Mouse (Mus musculus): ENCODE results near the gene Acsm5. TPM values are rescaled to one million over a fixed set of nuclear protein-coding genes. Genes with fewer than 3 reads are reported as not detected.

Gene Acsm5
- polyA plus RNA-seq, 1 experiment from 2014 or later = 0.64 TPM

DNA sequence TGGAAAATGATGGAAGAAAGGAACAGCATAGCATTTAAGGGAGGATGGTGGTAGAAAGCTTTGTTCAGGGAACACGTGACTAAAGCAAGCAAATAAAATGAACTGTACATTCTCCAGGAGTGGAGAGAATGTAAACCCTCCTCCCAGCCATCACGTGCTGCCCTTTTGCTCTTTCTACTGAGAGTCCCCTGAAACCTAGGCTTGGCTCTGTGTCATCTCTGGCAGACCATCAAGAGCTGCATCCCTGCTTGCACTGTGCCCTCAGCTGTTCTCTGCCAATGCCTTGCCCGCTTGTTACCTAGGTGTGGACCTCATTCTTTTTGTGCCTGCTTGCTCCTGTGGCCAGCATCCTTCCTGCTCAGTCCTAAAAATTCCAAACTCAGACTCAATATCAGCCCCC, 2.6 kb downstream of the Acsm5 start:
- 75% methylated on average over 3 of the region's 3 CpGs for WGBS
- H3K4me1 ChIP-seq = no peaks in the 10 kb centered on the region
- H3K9ac ChIP-seq = no peak overlapping the region
- ATAC-seq (replicated peaks; ENCODE audit: low FRiP score) = no peak
- no peak overlapping the region for H3K4me3 ChIP-seq (replicated peaks)
- H3K27me3 ChIP-seq = no peaks in the 10 kb centered on the region
- H3K4me2 ChIP-seq = no peak overlapping the region
- H3K9me3 ChIP-seq (replicated peaks) = no peaks in the 10 kb centered on the region
- no peaks in the 10 kb centered on the region for H3K36me3 ChIP-seq
- H3K27ac ChIP-seq = no peak overlapping the region

DNA sequence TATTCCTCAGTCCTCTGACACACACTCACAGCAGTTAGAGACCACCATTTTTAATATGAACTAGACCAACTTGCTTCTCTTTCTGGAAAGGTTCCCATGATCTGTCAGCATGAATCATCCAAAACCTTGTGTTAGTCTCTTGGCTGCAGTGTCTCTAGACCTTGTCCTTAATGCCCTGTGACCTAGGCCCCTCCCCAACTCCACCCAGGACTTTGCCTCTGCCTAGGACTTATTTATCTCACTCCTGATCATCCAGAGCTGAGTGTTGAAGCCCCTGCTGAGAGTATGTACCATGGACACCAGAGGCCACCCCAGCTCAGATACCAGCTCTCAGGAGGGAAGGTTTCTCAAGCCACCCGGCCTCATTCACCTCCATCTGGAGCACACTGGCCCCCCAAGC, 3.1 kb downstream of the Acsm5 start:
- no peak overlapping the region for H3K4me2 ChIP-seq
- H3K9ac ChIP-seq = no peak overlapping the region
- WGBS = 71% methylated on average over 1 of the region's 1 CpGs
- H3K36me3 ChIP-seq = no peaks in the 10 kb centered on the region
- H3K27me3 ChIP-seq = no peaks in the 10 kb centered on the region
- no peak overlapping the region for H3K27ac ChIP-seq
- no peak for ATAC-seq (replicated peaks; ENCODE audit: low FRiP score)
- H3K9me3 ChIP-seq (replicated peaks) = no peaks in the 10 kb centered on the region
- no peak overlapping the region for H3K4me3 ChIP-seq (replicated peaks)
- H3K4me1 ChIP-seq = no peaks in the 10 kb centered on the region

DNA sequence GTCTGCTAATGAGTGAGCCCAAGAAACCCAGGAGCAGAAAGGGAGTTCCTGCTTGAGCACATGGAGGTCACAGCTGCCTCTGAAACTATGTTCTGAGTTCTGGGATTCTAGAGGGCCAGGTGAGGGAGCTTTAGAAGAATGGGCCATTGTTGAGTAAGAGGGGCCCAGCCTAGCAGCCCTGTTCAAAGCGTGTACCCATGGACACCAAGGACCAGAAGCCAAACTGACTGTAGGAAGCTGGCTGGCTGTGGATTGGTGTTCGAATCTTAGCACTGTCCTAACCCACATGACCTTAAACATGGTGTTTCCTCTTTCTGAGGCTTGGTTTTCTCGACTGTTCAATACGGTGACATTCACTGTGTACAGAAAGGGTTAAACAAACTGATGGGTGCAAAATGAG, 4.1 kb downstream of the Acsm5 start, which contains the start of gene Pdilt:
TSS of gene Pdilt (minus strand) at position 101 of the 400 bp plus-strand sequence.
- Histone ChIP-seq H3K27ac (no peak within 1 kb of the TSS), H3K9me3 (replicated peaks) (no peaks in the 10 kb centered on the region), H3K4me3 (replicated peaks) (no peak within 1 kb of the TSS), H3K4me2 (no peak within 1 kb of the TSS), H3K9ac (no peak within 1 kb of the TSS), H3K27me3 (no peaks in the 10 kb centered on the region), H3K4me1 (no peaks in the 10 kb centered on the region), H3K36me3 (no peaks in the 10 kb centered on the region)
- no peak for ATAC-seq (replicated peaks; ENCODE audit: low FRiP score)
- 83% methylated on average over 4 of the region's 4 CpGs for WGBS

DNA sequence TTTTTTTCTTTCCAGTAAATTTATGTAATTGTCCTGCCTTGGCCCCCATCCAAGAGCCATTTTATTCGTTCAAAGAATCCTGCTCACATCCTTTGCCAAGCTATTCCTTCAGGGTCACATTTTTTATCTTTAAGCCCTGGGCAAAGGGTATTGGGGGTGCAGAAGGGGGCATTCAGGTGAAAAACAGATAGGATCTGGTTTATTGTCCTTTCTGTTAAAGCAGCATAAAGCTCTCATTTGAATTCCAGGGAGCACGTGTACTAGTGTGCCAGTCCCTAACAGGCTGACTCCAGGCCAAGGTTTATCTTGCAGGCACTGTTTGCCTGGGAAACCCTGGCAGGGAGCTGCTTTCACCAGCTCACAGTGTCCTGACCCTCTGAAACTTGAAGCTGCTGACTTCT, 6.6 kb downstream of the Acsm5 start:
- H3K4me2 ChIP-seq = no peak overlapping the region
- no peak overlapping the region for H3K9ac ChIP-seq
- H3K27me3 ChIP-seq = no peaks in the 10 kb centered on the region
- WGBS = 13% methylated on average over 2 of the region's 2 CpGs
- H3K27ac ChIP-seq = no peak overlapping the region
- no peaks in the 10 kb centered on the region for H3K36me3 ChIP-seq
- no peak for ATAC-seq (replicated peaks; ENCODE audit: low FRiP score)
- H3K4me1 ChIP-seq = no peaks in the 10 kb centered on the region
- H3K4me3 ChIP-seq (replicated peaks) = no peak overlapping the region
- no peaks in the 10 kb centered on the region for H3K9me3 ChIP-seq (replicated peaks)

DNA sequence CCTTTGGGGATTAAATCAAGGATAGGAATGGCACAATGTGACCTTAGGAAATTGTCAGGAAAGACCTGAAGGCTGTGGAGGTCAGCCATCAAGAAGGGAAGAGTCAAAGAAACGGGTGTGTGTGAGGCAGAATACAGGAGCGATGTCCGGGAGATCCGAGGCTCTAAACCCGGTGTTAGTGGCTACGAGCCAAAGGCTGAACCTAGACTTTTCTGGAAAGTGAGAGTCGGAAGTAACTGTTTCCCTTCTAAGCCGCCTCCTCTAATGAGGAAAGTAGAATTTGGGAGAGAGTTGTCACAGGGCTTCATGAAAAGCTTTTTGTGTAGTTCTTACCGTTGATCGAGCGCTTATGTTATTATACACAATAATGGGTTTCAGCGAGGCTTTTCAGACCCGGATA, 7.2 kb downstream of the Acsm5 start:
- no peaks in the 10 kb centered on the region for H3K36me3 ChIP-seq
- ATAC-seq (replicated peaks; ENCODE audit: low FRiP score) = no peak
- no peak overlapping the region for H3K9ac ChIP-seq
- H3K4me1 ChIP-seq = no peaks in the 10 kb centered on the region
- no peak overlapping the region for H3K4me2 ChIP-seq
- H3K27me3 ChIP-seq = no peaks in the 10 kb centered on the region
- no peaks in the 10 kb centered on the region for H3K9me3 ChIP-seq (replicated peaks)
- no peak overlapping the region for H3K4me3 ChIP-seq (replicated peaks)
- H3K27ac ChIP-seq = no peak overlapping the region
- WGBS = 68% methylated on average over 13 of the region's 13 CpGs

DNA sequence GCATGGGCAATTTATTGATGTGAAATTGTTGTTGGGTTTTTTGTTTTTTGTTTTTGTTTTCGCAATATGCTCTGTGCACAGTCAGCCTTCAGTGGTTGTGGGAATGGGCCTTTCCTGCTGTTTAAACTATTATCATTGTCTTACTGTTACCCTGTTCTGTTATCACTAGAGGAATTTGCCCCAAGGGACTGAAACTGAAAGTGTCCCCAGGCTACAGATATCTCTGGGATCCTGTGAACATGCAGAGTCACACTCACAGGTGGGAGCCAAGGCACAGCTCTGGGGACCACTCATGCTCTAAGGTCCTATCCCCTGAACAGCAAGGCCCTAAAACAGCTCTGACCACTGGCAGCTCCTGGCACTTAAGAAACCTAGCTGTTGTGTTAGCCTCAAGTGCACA, 7.9 kb downstream of the Acsm5 start:
- no peaks in the 10 kb centered on the region for H3K36me3 ChIP-seq
- H3K27me3 ChIP-seq = no peaks in the 10 kb centered on the region
- H3K4me3 ChIP-seq (replicated peaks) = no peak overlapping the region
- H3K4me1 ChIP-seq = no peaks in the 10 kb centered on the region
- WGBS = 93% methylated on average over 1 of the region's 1 CpGs
- no peak overlapping the region for H3K9ac ChIP-seq
- no peak overlapping the region; the same call in 1 of the 2 replicates for H3K27ac ChIP-seq
- H3K4me2 ChIP-seq = no peak overlapping the region
- H3K9me3 ChIP-seq (replicated peaks) = no peaks in the 10 kb centered on the region
- no peak; the same call in 1 of the 2 replicates for ATAC-seq (replicated peaks; ENCODE audit: low FRiP score)

DNA sequence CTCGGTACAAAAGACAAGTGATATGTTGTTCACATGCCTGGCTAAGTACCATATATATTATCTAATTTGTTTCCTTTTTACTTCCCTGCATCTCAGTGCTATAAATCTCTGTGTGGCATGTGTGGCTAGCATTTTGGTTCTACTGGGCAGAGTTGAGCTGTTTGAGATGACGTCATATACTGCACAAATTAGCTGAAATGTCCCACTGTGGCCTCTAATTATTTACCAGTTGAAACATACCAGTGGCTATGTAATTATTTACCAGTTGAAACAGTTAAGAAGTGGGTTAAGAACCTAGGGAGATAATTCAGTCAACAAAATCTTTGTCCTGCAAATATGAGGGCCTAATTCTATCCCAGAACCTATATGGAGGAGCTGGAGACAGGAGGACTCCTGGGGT, 8.3 kb downstream of the Acsm5 start:
- H3K4me1 ChIP-seq = no peaks in the 10 kb centered on the region
- H3K27ac ChIP-seq = peak overlapping the region; percentile 32; the same call in 1 of the 2 replicates
- H3K4me2 ChIP-seq = no peak overlapping the region
- H3K4me3 ChIP-seq (replicated peaks) = no peak overlapping the region
- no peaks in the 10 kb centered on the region for H3K27me3 ChIP-seq
- 39% methylated on average over 2 of the region's 2 CpGs for WGBS
- no peak; the same call in 1 of the 2 replicates for ATAC-seq (replicated peaks; ENCODE audit: low FRiP score)
- H3K9me3 ChIP-seq (replicated peaks) = no peaks in the 10 kb centered on the region
- H3K9ac ChIP-seq = no peak overlapping the region
- H3K36me3 ChIP-seq = no peaks in the 10 kb centered on the region

DNA sequence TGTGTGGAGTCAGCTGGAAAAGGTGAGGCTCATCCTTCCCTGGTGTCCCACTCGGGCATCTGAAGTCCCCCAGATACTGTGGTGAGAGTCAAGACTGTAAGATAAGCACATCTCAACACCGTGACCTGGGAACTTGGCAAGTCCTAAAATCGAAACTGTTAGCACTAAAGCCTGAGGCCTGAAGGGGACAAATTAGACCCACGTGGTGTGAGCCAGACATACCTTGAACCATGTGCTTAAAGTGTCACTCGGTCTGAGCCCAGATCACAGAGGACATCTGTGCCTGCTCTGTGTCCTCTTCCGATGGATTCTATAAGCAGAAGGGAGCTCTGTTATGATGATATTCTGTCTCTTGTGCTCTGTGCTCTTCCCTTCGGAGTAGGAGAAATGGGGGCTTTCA, 9.4 kb downstream of the Acsm5 start:
- Histone ChIP-seq H3K4me1 (no peaks in the 10 kb centered on the region), H3K4me2 (no peak overlapping the region), H3K27ac (no peak overlapping the region), H3K4me3 (replicated peaks) (no peak overlapping the region), H3K27me3 (no peaks in the 10 kb centered on the region), H3K36me3 (no peaks in the 10 kb centered on the region), H3K9me3 (replicated peaks) (no peaks in the 10 kb centered on the region), H3K9ac (no peak overlapping the region)
- 77% methylated on average over 7 of the region's 7 CpGs for WGBS
- no peak for ATAC-seq (replicated peaks; ENCODE audit: low FRiP score)

DNA sequence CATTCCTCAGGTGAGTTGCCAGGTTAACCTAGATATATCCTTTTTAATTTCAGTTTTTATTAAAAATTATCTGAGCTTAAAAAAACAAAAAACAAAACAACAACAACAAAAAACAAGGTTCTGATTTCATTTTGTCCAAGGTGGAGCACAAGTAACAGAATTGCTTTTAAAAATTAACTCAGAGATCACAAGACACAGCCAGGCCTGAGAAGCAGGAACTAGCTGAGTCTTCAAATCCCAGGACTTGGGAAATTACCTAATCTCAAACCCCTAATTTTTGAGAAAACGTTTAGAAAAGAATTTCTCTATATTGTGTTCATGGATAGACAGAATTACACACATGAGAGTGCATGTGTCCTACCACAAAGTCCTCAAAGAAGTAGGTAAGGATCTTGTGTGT, 13.7 kb downstream of the Acsm5 start:
- 56% methylated on average over 1 of the region's 1 CpGs for WGBS
- Histone ChIP-seq H3K36me3 (no peaks in the 10 kb centered on the region), H3K4me1 (no peaks in the 10 kb centered on the region), H3K27me3 (no peaks in the 10 kb centered on the region), H3K4me2 (no peak overlapping the region), H3K9ac (no peak overlapping the region), H3K27ac (no peak overlapping the region), H3K4me3 (replicated peaks) (no peak overlapping the region), H3K9me3 (replicated peaks) (no peaks in the 10 kb centered on the region)
- no peak for ATAC-seq (replicated peaks; ENCODE audit: low FRiP score)

DNA sequence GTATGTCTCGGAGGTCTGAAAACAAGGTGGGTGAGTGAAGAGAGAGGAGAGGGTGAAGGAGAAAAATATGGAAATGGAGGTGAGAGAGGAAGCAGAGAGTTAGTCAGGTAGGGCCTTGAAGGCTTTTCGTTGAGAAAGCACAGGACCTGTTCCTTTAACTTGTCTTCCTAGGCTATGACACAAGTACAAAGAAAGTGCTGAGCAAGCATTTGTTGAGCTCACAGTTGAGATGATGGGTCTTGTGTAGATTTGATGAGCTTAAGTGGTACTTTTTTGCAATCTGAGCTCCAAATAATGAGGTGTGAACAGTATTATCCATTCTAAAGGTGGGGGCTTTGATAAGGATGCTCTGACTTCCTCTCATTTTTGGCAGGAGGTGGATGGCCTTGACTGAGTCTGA, 15.1 kb downstream of the Acsm5 start:
- Histone ChIP-seq H3K9ac (no peak overlapping the region), H3K4me3 (replicated peaks) (no peak overlapping the region), H3K36me3 (no peaks in the 10 kb centered on the region), H3K9me3 (replicated peaks) (no peaks in the 10 kb centered on the region), H3K27ac (no peak overlapping the region), H3K4me1 (no peaks in the 10 kb centered on the region), H3K27me3 (no peaks in the 10 kb centered on the region), H3K4me2 (no peak overlapping the region)
- no peak for ATAC-seq (replicated peaks; ENCODE audit: low FRiP score)
- WGBS = 84% methylated on average over 2 of the region's 2 CpGs

DNA sequence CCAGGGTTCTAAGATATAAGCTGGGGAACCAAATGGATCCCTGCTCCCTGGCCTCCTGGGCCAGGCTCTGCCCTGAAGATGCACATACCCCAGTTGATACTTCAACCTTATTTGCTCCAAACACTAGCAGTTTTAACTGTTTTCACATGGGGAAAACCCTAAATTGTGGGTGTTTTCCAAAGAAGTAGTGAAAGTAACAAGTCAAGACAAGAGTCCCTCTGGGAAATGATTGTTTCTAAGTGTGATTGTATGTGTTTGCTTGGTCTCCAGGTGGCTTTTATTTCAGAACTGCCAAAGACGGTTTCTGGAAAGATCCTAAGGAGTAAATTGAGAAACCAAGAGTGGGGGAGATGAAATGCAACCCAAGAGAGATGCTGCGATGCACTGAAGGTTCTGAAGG, 23.2 kb downstream of the Acsm5 start:
- Histone ChIP-seq H3K4me1 (no peaks in the 10 kb centered on the region), H3K9ac (no peak overlapping the region), H3K27me3 (no peaks in the 10 kb centered on the region), H3K4me3 (replicated peaks) (no peak overlapping the region), H3K9me3 (replicated peaks) (no peaks in the 10 kb centered on the region), H3K36me3 (no peaks in the 10 kb centered on the region), H3K4me2 (no peak overlapping the region), H3K27ac (no peak overlapping the region)
- no peak for ATAC-seq (replicated peaks; ENCODE audit: low FRiP score)
- 63% methylated on average over 2 of the region's 2 CpGs for WGBS

DNA sequence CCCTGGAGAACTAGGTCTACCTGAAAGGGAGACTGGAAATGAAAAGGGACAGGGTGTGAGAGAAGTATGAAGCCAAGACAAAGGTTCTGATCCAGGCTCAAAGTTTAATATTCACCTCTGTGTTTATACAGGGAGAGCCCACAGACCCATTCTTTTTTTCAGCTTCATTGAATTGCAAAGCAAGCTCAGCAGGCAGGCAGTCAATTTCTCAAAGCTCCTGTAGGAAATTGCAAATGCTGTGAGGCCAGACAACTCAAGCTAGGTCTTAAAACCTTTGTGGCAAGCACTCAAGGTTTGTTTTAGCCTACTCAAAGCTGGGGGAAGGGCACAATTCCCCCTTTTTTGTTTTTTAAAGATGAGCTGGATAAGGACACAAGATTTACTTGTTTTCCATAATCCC, 26.3 kb downstream of the Acsm5 start:
- Histone ChIP-seq H3K4me1 (no peaks in the 10 kb centered on the region), H3K4me3 (replicated peaks) (no peak overlapping the region), H3K9me3 (replicated peaks) (no peaks in the 10 kb centered on the region), H3K36me3 (no peaks in the 10 kb centered on the region), H3K9ac (no peak overlapping the region), H3K27ac (no peak overlapping the region), H3K27me3 (no peaks in the 10 kb centered on the region), H3K4me2 (no peak overlapping the region)
- no peak for ATAC-seq (replicated peaks; ENCODE audit: low FRiP score)

DNA sequence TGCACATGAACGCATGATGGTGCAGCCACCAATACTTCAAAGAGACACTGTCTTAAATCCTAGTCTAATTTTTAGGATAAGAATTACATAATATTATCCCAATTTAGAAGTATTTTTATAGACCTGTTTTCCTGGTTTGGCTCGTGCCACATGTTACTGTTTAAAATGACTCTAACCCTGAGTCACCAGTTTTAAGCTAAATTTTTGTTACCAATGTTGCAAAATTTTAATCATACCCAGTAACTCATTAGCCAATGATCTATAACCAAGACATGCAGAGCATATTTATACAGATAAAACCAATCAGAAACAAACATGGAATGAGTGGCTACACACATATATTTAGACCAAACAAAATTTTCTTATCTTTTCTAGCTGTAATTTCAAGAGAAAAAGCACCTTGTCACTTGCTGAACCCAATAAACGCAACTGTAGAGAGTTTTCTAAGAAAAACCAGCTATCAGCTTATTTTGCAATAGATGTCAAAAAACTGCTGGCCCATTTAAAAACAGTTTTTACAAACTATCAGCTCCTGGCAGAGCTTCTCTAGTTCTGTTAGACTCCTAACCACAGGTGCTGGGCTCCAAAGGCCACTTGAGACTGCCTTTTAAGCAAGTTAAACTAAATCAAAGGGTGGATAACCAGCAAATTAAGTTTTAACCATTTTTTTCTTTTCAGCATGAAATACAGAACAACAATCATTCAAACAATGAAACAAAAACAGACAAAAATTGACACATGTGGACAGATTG, 31.4 kb downstream of the Acsm5 start:
- no peak for ATAC-seq (replicated peaks; ENCODE audit: low FRiP score)
- H3K27ac ChIP-seq = no peak overlapping the region
- no peak overlapping the region for H3K9ac ChIP-seq
- no peaks in the 10 kb centered on the region for H3K4me1 ChIP-seq
- H3K4me2 ChIP-seq = no peak overlapping the region
- H3K36me3 ChIP-seq = no peaks in the 10 kb centered on the region
- H3K4me3 ChIP-seq (replicated peaks) = no peak overlapping the region
- WGBS = 80% methylated on average over 3 of the region's 3 CpGs
- no peaks in the 10 kb centered on the region for H3K9me3 ChIP-seq (replicated peaks)
- no peaks in the 10 kb centered on the region for H3K27me3 ChIP-seq
